Mouse (Mus musculus): Measurements from ENCODE around the gene Cul4b. TPM values are rescaled to one million over a fixed set of nuclear protein-coding genes. Genes with fewer than 3 reads are reported as not detected.

Cul4b gene
- total RNA-seq, 4 experiments from 2014 or later, result 31.2 to 36.7 (median 34.2) TPM

Other genes starting within 250 kb of the Cul4b start
- gene Lamp2, start 119.7 kb downstream of the Cul4b start, total RNA-seq (2022), result 100 to 1,000 TPM in 2 of 4 experiments, 10 to 100 TPM in 2; 84.7 to 126 (median 103) TPM
- gene Mcts1, start 24.4 kb upstream of the Cul4b start, total RNA-seq (2022), result 10 to 100 TPM; 78.7 to 94.2 (median 87.2) TPM
- 10 to 100 TPM; 21.4 to 32.3 (median 26.1) TPM for gene C1galt1c1, start 58.9 kb upstream of the Cul4b start, total RNA-seq (2022)
- under 1 TPM in 1 of 4 experiments, not detected in 3; 0.37 TPM for gene 6030498E09Rik, start 196.5 kb upstream of the Cul4b start, total RNA-seq (2022)